Mouse (Mus musculus): ENCODE data around the gene L3mbtl4.

DNA sequence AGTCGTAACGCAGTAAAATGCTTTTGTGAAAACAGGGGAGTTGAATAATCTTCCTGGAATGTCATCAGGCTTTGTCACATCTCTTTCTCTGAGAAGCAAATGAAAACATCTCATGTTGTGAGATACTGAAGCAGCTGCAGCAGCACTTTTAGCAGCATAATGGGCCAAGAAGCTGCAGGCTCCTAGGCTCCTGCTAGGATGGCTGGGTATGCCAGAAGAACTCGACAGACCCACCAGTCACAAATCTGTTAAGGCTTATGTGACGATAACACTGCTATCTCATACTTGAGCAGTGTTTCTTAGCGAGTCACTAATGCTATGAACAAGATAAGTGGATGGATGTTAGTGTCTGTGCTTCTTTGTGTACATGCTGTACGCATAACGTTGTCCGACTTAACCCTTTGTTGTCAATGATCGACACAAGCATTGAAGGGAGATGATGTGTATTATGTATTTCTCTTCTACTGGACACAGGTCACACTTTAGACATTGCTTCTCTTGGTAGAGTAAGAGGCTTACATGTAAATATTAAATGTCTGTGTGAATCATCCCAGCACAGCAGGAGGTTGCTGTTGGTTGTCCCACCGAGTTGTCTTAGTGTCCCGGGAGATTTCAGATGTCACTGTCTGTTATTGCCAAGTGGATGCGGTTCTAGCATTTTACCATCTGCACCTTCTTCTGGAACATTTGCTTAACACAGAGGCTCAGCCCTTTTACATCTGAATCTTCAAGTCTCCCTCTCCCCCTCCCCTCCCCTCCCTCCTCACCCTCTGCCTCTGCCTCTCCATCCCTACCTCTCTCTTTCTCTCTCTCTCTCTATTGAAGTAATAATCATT is 149.3 kb downstream of the L3mbtl4 start:
- no peak for TF ChIP-seq CTCF (IDR thresholded peaks at IDR 0.05; ENCODE audit: borderline replicate concordance, control insufficient read depth, extremely low read depth, insufficient read depth, low read length, poor library complexity)
- TF ChIP-seq POLR2A (IDR thresholded peaks at IDR 0.05; ENCODE audit: control insufficient read depth, extremely low read depth, insufficient read depth, low read length, poor library complexity) = no peak

Measured in thymus, adult 2 months (tissue).